Mouse (Mus musculus): ENCODE measurements at regions not wholly inside any gene's neighbourhood (a gene's known extent, or its start where the extent isn't known, plus 50 kb on each side); places are given as distances from the start of the nearest gene placed in this dataset.

GRCm38 (mm10) chr19:55985518-55985917 is 243.9 kb downstream of the Tcf7l2 start:
- DNase-seq (ENCODE audit: low spot score in 2 of 2), result peak in 1 of 2 experiments; percentile 17

- peak; percentile 54 to 56 for DNase-seq (ENCODE audit: low spot score in 2 of 2)
Observed at GRCm38 (mm10) chr19:55991791-55992726, 250.4 kb downstream of the Tcf7l2 start.

GRCm38 (mm10) chr19:55992727-55993066 is 251.1 kb downstream of the Tcf7l2 start:
- DNase-seq (ENCODE audit: low spot score in 2 of 2), result no peak

GRCm38 (mm10) chr19:55995721-55996120 is 254.1 kb downstream of the Tcf7l2 start:
- DNase-seq (ENCODE audit: low spot score in 2 of 2), result no peak

- no peak for DNase-seq (ENCODE audit: low spot score in 2 of 2)
Observed at GRCm38 (mm10) chr19:55998454-55999180, 257.0 kb downstream of the Tcf7l2 start.

GRCm38 (mm10) chr19:55999409-55999808 is 257.8 kb downstream of the Tcf7l2 start:
- DNase-seq (ENCODE audit: low spot score in 2 of 2), result no peak

- no peak for DNase-seq (ENCODE audit: low spot score in 2 of 2)
Observed at GRCm38 (mm10) chr19:56001428-56001827, 259.8 kb downstream of the Tcf7l2 start.

GRCm38 (mm10) chr19:56005886-56006285 is 264.3 kb downstream of the Tcf7l2 start:
- no peak for DNase-seq (ENCODE audit: low spot score in 2 of 2)

GRCm38 (mm10) chr19:56007433-56007832 is 265.8 kb downstream of the Tcf7l2 start:
- no peak for DNase-seq (ENCODE audit: low spot score in 2 of 2)

GRCm38 (mm10) chr19:56010766-56011165 is 269.1 kb downstream of the Tcf7l2 start:
- DNase-seq (ENCODE audit: low spot score in 2 of 2), result no peak

GRCm38 (mm10) chr19:56011292-56011691 is 269.7 kb downstream of the Tcf7l2 start:
- DNase-seq (ENCODE audit: low spot score in 2 of 2), result no peak

GRCm38 (mm10) chr19:56016548-56017346 is 270.2 kb upstream of the Habp2 start:
- no peak for DNase-seq (ENCODE audit: low spot score in 2 of 2)

- no peak for DNase-seq (ENCODE audit: low spot score in 2 of 2)
Observed at GRCm38 (mm10) chr19:56017524-56017923, 269.4 kb upstream of the Habp2 start.

GRCm38 (mm10) chr19:56019143-56019542 is 267.8 kb upstream of the Habp2 start:
- no peak for DNase-seq (ENCODE audit: low spot score in 2 of 2)

GRCm38 (mm10) chr19:56022348-56022747 is 264.6 kb upstream of the Habp2 start:
- no peak for DNase-seq (ENCODE audit: low spot score in 2 of 2)

GRCm38 (mm10) chr19:56024599-56024998 is 262.3 kb upstream of the Habp2 start:
- DNase-seq (ENCODE audit: low spot score in 2 of 2), result no peak

GRCm38 (mm10) chr19:56029428-56030281 is 257.3 kb upstream of the Habp2 start:
- peak; percentile 18 to 31 for DNase-seq (ENCODE audit: low spot score in 2 of 2)

GRCm38 (mm10) chr19:56030401-56030925 is 256.5 kb upstream of the Habp2 start:
- no peak for DNase-seq (ENCODE audit: low spot score in 2 of 2)

- DNase-seq (ENCODE audit: low spot score in 2 of 2), result no peak
Observed at GRCm38 (mm10) chr19:56034552-56034951, 252.4 kb upstream of the Habp2 start.

GRCm38 (mm10) chr19:56037584-56037983 is 249.4 kb upstream of the Habp2 start:
- no peak for DNase-seq (ENCODE audit: low spot score in 2 of 2)
